Mouse (Mus musculus): ENCODE results near the gene Abcb1b. TPM values are rescaled to one million over a fixed set of nuclear protein-coding genes. Genes with fewer than 3 reads are reported as not detected.
"Not testable (repeated sequence)": the region's sequence is repeated elsewhere in the genome, so short reads cannot be mapped to it uniquely, and the experiment has no call there.

Gene Abcb1b
- polyA plus RNA-seq (2016; fragmentation: Nextera tagmentation; extraction: Ambion mirVana) = 0.80 and 1.1 TPM in 2 replicates

DNA sequence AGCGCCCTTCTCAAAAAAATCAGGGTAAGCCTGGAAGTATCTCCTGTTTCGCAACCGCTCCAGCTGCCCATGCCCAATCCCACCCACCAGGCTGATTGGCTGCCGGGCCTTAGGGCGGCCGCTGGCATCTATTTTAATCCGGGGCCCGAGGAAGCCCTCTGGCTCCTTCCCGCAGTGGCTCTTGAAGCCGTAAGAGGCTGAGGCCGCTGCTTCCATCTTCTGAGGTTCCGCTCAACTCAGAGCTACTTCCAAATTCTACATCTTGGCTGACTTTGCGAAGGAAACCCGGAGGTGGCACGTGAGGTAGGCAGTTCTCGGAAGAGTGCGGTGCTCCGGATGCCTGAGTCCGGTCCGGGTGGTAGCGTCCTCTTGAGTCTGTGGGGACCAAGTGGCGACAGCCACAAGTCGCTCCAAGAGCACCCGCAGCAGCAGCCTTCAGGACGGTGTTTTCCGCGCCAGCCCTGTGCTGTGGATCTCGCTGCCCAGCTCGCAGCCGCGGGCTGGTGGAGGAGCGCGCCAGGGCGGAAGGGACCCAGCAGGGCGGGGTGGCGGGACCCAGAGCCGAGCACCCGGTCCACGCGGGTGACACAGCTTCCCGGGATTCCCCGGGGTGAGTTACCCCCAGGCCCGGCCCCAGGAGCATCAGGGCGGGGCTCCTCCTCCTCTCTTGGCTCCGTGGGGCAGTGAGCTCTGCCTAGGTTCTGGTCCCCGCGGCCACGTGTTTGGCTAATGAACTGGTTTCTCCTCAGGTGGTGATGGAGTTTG, at the start of gene Abcb1b:
Abcb1b (plus strand) TSS at position 161 of the 765 bp plus-strand sequence.
- under 1% methylated on average over 48 of the region's 48 CpGs for WGBS
- Histone ChIP-seq H3K4me1 (0 out of 2 replicates have a peak, but pooled peaks cover 4% of the 10 kb centered on the region), H3K36me3 (no peaks in the 10 kb centered on the region), H3K9me3 (no peaks in the 10 kb centered on the region), H3K4me3 (peak within 1 kb of the TSS; percentile 73), H3K27me3 (ENCODE audit: insufficient read depth, poor library complexity, severe bottlenecking) (no peaks in the 10 kb centered on the region), H3K27ac (peak within 1 kb of the TSS; percentile 62; the same call in 1 of the 2 replicates)
- DNase-seq (ENCODE audit: low spot score) = peak; percentile 85

DNA sequence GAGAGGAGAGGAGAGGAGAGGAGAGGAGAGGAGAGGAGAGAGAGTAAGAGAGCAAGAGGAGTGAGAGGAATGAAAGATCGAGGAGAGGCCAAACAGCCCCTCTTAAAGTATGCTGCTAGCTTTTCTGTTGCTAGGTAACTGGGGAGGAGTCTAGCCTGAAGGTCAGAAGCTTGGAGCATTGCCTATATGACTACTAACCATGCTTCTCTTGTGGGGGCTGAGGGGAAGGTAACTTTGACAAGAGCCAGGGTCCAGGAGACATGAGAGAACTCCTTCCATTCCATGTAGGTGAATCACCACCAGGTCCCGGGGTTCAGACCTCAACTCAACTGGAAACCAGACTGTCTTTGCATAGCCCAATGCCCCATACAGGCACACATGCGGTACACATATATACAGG, 25.1 kb upstream of the Abcb1b start:
- no peak for DNase-seq (ENCODE audit: low spot score)
- no peak overlapping the region for H3K4me3 ChIP-seq
- 62% methylated on average over 3 of the region's 3 CpGs for WGBS
- H3K9me3 ChIP-seq = no peaks in the 10 kb centered on the region
- no peaks in the 10 kb centered on the region for H3K4me1 ChIP-seq
- no peak overlapping the region for H3K27ac ChIP-seq
- H3K36me3 ChIP-seq = no peaks in the 10 kb centered on the region
- no peaks in the 10 kb centered on the region for H3K27me3 ChIP-seq (ENCODE audit: insufficient read depth, poor library complexity, severe bottlenecking)

DNA sequence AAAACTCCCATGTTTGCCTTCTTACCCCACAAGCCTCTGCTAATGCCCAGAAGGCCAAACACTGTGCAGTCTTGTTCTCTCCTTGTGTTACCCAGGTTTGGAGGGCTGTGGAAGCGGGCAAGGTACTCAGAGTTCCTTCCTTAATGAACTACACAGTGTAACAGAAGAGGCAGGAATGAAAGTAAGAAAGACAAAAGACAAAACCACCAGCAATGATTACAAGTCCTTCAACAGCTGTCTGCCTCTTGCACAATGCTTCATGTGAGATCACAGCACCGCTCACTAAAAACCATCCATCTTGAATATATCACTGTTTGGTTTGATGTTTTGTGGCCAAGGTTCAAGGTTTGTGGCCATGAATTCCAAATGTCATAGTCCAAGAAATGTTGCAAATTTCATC, 19.6 kb upstream of the Abcb1b start:
- H3K4me3 ChIP-seq = no peak overlapping the region
- H3K27ac ChIP-seq = no peak overlapping the region
- no peaks in the 10 kb centered on the region for H3K27me3 ChIP-seq (ENCODE audit: insufficient read depth, poor library complexity, severe bottlenecking)
- no peak for DNase-seq (ENCODE audit: low spot score)
- no peaks in the 10 kb centered on the region for H3K9me3 ChIP-seq
- no peaks in the 10 kb centered on the region for H3K36me3 ChIP-seq
- H3K4me1 ChIP-seq = no peaks in the 10 kb centered on the region
- 75% methylated on average over 2 of the region's 2 CpGs for WGBS

DNA sequence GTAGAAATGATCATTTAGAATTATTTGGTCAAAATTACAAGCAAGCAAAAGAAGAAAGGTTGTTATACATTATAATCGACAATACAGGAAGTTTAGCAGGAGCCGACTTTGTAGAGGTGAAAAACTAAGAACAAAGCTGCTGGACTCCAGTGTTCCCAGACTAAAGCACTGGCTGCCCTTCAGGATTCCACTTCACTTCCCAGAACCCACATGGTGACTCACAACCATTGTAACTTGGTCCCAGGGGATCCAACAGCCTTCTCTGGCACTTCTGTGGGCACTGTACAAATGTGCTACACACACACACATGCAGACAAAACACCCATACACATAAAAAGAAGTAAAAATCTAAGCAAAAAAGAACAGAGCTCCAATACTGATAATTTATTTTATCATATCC, 19.2 kb upstream of the Abcb1b start:
- WGBS = 93% methylated on average over 2 of the region's 2 CpGs

DNA sequence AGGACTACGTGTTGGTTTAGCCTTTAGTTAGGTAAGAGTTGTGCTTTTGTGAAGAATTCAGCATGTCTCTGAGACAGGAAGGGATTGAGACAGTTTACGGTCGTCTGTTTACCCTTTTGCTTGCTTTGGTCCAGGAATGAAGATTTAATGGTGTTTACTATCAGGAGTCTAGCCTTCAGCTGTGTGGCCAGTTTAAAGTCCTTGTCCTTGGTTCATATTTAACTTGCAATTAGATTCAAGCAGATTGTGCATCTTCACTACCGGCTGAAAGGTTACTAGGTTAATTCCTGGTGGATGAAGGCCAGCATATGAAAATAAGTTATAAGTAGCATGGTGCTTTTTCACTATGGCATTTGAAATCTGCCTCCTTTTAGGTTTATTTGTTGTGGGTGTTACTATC, 5.7 kb upstream of the Abcb1b start:
- Histone ChIP-seq H3K4me1 (no peaks in the 10 kb centered on the region), H3K27ac (no peak overlapping the region), H3K27me3 (ENCODE audit: insufficient read depth, poor library complexity, severe bottlenecking) (no peaks in the 10 kb centered on the region), H3K4me3 (no peak overlapping the region), H3K36me3 (no peaks in the 10 kb centered on the region), H3K9me3 (no peaks in the 10 kb centered on the region)
- 79% methylated on average over 4 of the region's 4 CpGs for WGBS
- DNase-seq (ENCODE audit: low spot score) = no peak

More for the DNA sequence above, 19.2 kb upstream of the Abcb1b start:
- no peak for DNase-seq (ENCODE audit: low spot score)
- Histone ChIP-seq H3K4me1 (no peaks in the 10 kb centered on the region), H3K36me3 (no peaks in the 10 kb centered on the region), H3K4me3 (no peak overlapping the region), H3K27me3 (ENCODE audit: insufficient read depth, poor library complexity, severe bottlenecking) (no peaks in the 10 kb centered on the region), H3K9me3 (no peaks in the 10 kb centered on the region), H3K27ac (no peak overlapping the region)

DNA sequence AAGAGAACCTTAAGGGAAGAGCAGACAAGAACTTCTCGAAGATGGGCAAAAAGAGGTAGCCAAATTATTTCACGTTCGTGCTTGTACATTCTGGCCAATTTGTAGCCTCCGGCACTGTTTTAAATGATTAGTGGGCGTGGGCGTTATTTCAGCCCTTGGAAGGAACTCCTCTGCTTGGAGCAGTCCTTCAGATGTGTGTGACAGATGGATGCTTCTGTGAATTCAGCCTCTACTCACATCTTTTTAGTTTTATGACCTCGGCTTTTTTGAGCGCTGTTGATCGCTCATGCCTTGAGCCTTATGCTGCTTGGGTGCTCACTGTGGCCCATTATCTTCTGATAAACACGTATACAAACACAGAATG, 787 bp downstream of the Abcb1b start:
- WGBS = 32% methylated on average over 10 of the region's 10 CpGs
- H3K9me3 ChIP-seq = no peaks in the 10 kb centered on the region

DNA sequence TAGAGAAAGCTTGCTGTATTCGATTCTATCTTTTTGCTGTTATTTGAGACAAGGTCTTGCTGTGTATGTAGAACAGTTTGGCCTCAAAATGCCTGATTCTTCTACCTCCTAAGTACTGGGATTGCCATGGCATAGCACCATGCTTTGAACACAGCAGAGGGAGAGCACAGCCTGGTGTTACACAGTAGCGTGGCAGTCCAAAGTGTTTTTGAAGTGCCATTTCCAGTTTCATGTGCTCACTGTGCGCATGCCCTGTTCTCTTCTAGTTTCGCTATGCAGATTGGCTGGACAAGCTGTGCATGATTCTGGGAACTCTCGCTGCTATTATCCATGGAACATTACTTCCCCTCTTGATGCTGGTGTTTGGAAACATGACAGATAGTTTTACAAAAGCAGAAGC, 7.8 kb downstream of the Abcb1b start:
- no peaks in the 10 kb centered on the region for H3K36me3 ChIP-seq
- no peaks in the 10 kb centered on the region for H3K4me1 ChIP-seq
- H3K4me3 ChIP-seq = no peak overlapping the region
- H3K9me3 ChIP-seq = no peaks in the 10 kb centered on the region
- H3K27ac ChIP-seq = no peak overlapping the region
- 84% methylated on average over 5 of the region's 5 CpGs for WGBS
- H3K27me3 ChIP-seq (ENCODE audit: insufficient read depth, poor library complexity, severe bottlenecking) = no peaks in the 10 kb centered on the region
- no peak for DNase-seq (ENCODE audit: low spot score)

More for the DNA sequence above, 787 bp downstream of the Abcb1b start:
- Histone ChIP-seq H3K4me3 (peak overlapping the region; percentile 73), H3K36me3 (no peaks in the 10 kb centered on the region), H3K4me1 (0 out of 2 replicates have a peak, but pooled peaks cover 4% of the 10 kb centered on the region), H3K27ac (no peak overlapping the region), H3K27me3 (ENCODE audit: insufficient read depth, poor library complexity, severe bottlenecking) (no peaks in the 10 kb centered on the region)
- DNase-seq (ENCODE audit: low spot score) = no peak

DNA sequence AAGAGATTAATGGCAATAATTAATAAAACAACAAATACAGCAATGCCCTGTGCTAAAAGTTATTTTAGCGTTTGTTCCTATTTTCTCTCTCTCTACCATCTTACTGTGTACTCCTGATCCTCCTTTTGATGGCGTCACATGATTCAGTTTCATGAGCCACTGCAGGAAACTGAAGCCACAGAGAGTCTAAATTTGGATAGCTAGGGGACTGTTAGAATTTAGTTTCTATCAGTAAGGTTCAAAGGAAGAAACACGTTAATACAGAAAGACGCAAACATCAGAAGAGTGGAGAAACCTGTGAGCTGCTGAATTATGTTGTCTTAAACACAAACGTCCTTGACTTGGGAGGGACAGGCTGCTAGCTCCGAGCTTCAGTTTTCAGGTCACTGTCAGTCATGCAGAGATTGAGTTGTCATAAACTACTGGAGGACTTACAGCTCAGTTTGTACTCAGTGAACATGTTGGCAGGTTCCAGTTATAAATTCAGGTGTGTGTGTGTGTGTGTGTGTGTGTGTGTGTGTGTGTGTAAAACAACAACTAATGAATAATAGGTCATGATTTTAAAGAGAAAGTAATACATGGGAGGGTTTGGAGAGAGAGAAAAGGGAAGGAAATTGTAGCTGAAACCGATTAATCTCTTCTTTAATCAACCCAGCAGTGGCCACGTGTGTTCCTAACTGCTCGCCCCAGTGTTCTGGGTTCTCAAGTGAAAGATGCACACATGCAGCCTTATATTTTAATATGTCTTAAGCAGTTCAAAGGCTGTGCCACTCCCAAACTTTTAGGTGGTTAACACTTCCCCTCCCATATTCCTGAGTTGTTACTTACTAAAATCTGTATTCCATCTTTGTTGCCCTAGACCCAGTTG, 9.4 kb downstream of the Abcb1b start:
- H3K9me3 ChIP-seq = no peaks in the 10 kb centered on the region
- H3K4me1 ChIP-seq = no peaks in the 10 kb centered on the region
- no peaks in the 10 kb centered on the region for H3K36me3 ChIP-seq
- 82% methylated on average over 9 of the region's 9 CpGs for WGBS
- no peak overlapping the region for H3K4me3 ChIP-seq
- no peak overlapping the region for H3K27ac ChIP-seq
- H3K27me3 ChIP-seq (ENCODE audit: insufficient read depth, poor library complexity, severe bottlenecking) = no peaks in the 10 kb centered on the region
- no peak for DNase-seq (ENCODE audit: low spot score)

DNA sequence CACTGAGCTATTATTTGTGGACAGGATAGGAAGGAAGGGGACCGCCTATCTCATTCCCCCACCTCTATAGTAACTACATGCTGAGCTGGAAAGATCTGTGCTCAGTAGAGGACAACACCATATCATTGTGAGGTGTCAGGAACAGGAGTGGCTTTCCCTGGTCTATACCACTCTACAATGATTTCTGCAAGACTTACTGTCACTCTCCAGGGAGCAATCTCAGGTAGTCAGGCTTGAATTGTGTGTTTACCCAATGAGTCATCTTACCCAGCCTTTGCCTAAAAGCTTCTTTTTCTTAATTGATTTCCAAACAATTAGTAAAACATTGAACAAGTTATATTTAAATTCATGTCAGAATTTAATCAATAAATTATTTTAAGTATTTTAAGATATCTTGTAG, 15.9 kb downstream of the Abcb1b start:
- Histone ChIP-seq H3K27ac (no peak overlapping the region), H3K9me3 (no peaks in the 10 kb centered on the region), H3K4me3 (no peak overlapping the region), H3K36me3 (no peaks in the 10 kb centered on the region), H3K27me3 (ENCODE audit: insufficient read depth, poor library complexity, severe bottlenecking) (no peaks in the 10 kb centered on the region), H3K4me1 (no peaks in the 10 kb centered on the region)
- WGBS = 69% methylated on average over 1 of the region's 1 CpGs
- DNase-seq (ENCODE audit: low spot score) = no peak

DNA sequence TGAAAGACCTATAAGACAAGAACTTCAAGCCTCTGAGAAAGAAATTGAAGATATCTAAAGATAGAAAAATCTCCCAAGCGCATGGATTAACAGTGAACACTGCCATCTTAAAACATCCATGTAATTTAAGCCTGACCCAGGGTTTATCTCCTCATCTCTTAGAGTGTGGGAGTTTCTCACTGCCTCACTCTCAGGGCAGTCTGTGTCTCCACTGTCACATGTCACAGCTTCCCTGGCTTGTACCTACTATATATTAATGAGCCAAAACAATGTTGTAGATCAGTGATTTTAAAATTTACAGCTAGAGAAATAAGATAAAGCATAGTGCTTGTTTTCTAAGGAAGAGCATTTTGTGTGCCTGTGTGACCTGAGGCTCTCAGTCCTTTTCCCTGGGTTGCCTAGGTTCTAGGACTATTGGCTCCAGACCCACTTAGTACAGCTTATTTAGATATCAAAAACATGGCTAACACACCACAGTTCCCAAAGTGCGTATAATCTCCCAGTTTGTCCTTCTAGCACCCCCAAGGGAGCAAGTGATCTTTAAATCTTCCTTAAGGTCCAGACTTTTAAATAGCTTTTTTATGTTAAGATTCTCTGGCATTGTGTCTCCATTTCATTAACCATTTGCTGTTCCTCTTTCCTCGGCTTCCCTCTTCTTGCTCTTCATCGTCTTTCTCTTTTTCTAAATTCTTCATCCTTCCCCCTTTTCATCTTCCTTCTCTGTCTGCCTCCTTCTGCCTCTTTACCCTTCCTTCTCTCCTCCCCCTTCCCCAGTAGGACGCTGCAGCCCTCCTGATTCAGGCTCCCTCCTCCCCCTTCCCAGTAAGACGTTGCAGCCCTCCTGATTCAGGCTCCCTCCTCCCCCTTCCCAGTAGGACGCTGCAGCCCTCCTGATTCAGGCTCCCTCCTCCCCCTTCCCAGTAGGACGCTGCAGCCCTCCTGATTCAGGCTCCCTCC, 22.0 kb downstream of the Abcb1b start:
- DNase-seq (ENCODE audit: low spot score) = no peak
- 12% methylated on average over 8 of the region's 8 CpGs for WGBS
- peak overlapping the region; percentile 48 for H3K4me3 ChIP-seq

DNA sequence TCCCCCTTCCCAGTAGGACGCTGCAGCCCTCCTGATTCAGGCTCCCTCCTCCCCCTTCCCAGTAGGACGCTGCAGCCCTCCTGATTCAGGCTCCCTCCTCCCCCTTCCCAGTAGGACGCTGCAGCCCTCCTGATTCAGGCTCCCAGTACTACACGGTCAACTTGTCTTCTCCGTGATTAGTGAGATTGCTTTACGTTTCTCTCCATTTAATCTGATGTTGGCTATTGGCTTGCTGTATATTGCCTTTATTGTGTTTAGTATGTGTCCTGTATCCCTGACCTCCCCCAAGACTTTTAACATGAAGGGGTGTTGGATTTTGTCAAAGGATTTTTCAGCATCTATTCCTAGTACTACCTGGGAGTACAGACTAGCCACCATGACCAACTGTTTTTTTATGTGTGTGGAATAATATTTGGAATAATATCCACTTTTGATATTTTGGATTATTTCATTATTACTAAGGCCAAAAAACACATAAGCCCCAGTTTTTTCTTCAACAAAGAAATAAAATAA, 22.7 kb downstream of the Abcb1b start:
- not testable (repeated sequence) for H3K27ac ChIP-seq; H3K4me1 ChIP-seq; H3K9me3 ChIP-seq; H3K36me3 ChIP-seq; H3K4me3 ChIP-seq; DNase-seq (ENCODE audit: low spot score); H3K27me3 ChIP-seq (ENCODE audit: insufficient read depth, poor library complexity, severe bottlenecking)
- 0% methylated on average over 5 of the region's 6 CpGs for WGBS

More for the DNA sequence above, 22.0 kb downstream of the Abcb1b start:
- Histone ChIP-seq H3K4me1 (peaks cover 6% of the 10 kb centered on the region; the same call in 1 of the 2 replicates), H3K27me3 (ENCODE audit: insufficient read depth, poor library complexity, severe bottlenecking) (no peaks in the 10 kb centered on the region), H3K36me3 (no peaks in the 10 kb centered on the region), H3K27ac (peak overlapping the region; percentile 22; the same call in 1 of the 2 replicates), H3K9me3 (no peaks in the 10 kb centered on the region)
